Mouse (Mus musculus): Measurements from ENCODE around the gene Insl6.

- no peak for TF ChIP-seq CTCF (IDR thresholded peaks at IDR 0.05; ENCODE audit: low read depth, low read length)
- TF ChIP-seq POLR2A (IDR thresholded peaks at IDR 0.05; ENCODE audit: borderline replicate concordance, low read depth, low read length) = no peak
Measured at GRCm38 (mm10) chr19:29302119-29302518, 23.0 kb downstream of the Insl6 start.

All from bone marrow macrophage, adult 2 months (primary cell).